8 mouse cellular contexts compared by ENCODE assay signal in the genomic region with DNA sequence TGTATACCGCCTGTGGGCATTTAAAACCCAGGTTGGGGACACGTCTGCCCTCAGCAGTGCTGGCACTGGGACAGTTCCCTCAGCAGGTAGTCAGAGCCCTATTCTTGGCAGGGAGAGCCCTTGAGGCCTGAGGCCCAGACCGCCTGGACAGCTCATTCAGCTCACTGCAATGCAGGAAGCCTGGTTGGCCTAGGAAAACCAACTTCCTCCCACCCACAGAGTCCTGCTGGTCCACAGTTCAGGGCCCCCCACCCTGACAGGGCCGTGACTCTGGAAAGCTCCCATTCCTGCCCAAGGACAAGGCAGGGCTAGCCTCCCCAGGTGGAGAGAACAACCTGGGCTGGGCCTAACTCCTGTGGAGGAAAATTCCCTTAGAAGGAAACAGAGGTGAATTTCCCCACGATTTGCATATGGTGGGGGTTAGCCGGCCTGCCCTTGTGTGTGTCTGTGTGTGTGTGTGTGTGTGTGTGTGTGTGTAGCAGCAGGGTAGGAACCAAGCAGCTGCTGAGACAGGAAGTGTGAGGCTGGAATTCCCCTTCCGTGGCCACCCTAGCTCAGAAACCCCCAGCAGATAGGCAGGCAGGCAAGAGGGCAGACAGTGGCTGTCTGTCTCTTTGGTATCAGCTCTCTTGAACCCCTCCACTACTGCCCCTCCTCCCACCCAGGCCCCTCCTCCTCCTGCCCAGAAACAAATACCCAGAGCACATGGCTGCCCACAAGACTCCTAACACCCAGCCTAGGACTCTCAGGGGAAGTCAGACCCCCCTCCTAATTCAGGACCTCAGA. TPM values are rescaled to one million over a fixed set of nuclear protein-coding genes. Genes with fewer than 3 reads are reported as not detected.
DNase-seq lines count a peak whose midpoint lies in the region; ATAC-seq and TF ChIP-seq lines count a peak whose summit lies in the region.

No protein-coding gene starts in this region.

- H3K79me2 ChIP-seq in myocyte (ENCODE audit: control insufficient read depth, insufficient read depth) = peaks cover 54% of the 10 kb centered on the region

- peak overlapping the region; percentile 99 for H3K4me2 ChIP-seq in myocyte (ENCODE audit: low read depth)

- TF ChIP-seq POLR2A in myocyte (IDR thresholded peaks at IDR 0.05; ENCODE audit: insufficient read length, low read depth) = peak; percentile 59

- H3ac ChIP-seq in myocyte (ENCODE audit: control insufficient read depth, insufficient read length) = peak overlapping the region; percentile 2

- peak; percentile 37 to 77 for DNase-seq in adrenal gland, adult (ENCODE audit: inconsistent age in 2 of 2, low spot score in 1 of 2)
- DNase-seq in adrenal gland, postnatal 4 days (ENCODE audit: low spot score in 2 of 2) = no peak
- peak; percentile 60 for DNase-seq in adrenal gland, postnatal 14 days
- peak; percentile 63 for DNase-seq in kidney, adult 9 months
- DNase-seq in urinary bladder, adult 2 months (ENCODE audit: low spot score) = no peak
- DNase-seq in right cerebral cortex, postnatal 36 days (ENCODE audit: low spot score in 2 of 2) = no peak

- ATAC-seq in erythroblast, adult 5-6 weeks (replicated peaks; ENCODE audit: low FRiP score, poor library complexity, severe bottlenecking) = no peak

- peak overlapping the region; percentile 91 for H3K4me3 ChIP-seq in myocyte

- H3K36me3 ChIP-seq in myocyte (ENCODE audit: control insufficient read depth, insufficient read depth) = peaks cover 7% of the 10 kb centered on the region

- no peaks in the 10 kb centered on the region for H3K27me3 ChIP-seq in myocyte (ENCODE audit: control insufficient read depth, insufficient read depth, insufficient read length)

TF ChIP-seq in myocyte, 11 proteins besides CTCF, POLR2A, EP300 and RAD21:
- peak; percentile 62 for TF ChIP-seq SRF (IDR thresholded peaks at IDR 0.05; ENCODE audit: control insufficient read depth, insufficient read length, low read depth)
- no peak for TF ChIP-seq USF1 (IDR thresholded peaks at IDR 0.05; ENCODE audit: low read depth)
- TF ChIP-seq POLR2AphosphoS2 (IDR thresholded peaks at IDR 0.05; ENCODE audit: insufficient read length, low read depth) = peak; percentile 77
- TF ChIP-seq TCF12 (IDR thresholded peaks at IDR 0.05; ENCODE audit: insufficient read depth, poor library complexity, severe bottlenecking) = peak; percentile 20
- peak in 2 of 3 experiments; percentile 86 for TF ChIP-seq MYOD1 (IDR thresholded peaks at IDR 0.05; ENCODE audit: control insufficient read depth in 1 of 3, insufficient read length in 2 of 3, low read depth in 2 of 3)
- TF ChIP-seq TCF3 (IDR thresholded peaks at IDR 0.05; ENCODE audit: insufficient read length, low read depth) = no peak
- peak; percentile 41 to 90 (median 80) for TF ChIP-seq MYOG (IDR thresholded peaks at IDR 0.05; ENCODE audit: control insufficient read depth in 1 of 3, insufficient read depth in 1 of 3, insufficient read length in 2 of 3, low read depth in 2 of 3)

RNA-seq across cellular contexts. Expression of a gene that starts 3.0 kb away (rescaled TPM):
- total RNA-seq in adrenal gland, postnatal 4 days (2021) = 1 to 10 TPM; 7.1 to 8.8 TPM
- total RNA-seq in adrenal gland, postnatal 14 days (2021) = 5.4 and 6.3 TPM in 2 replicates
- polyA plus RNA-seq in myocyte (2012; fragmentation: generic; extraction: Trizol) = 5.9 TPM
- 12.5 and 13.1 TPM in 2 replicates for polyA plus RNA-seq in urinary bladder, adult 2 months (2012; rRNA removed)
- 1.3 and 1.5 TPM in 2 replicates for total RNA-seq in erythroblast, adult 5-6 weeks (2015; ENCODE audit: low replicate concordance)
- total RNA-seq in erythroblast, adult 5-6 weeks (2017; ENCODE audit: low replicate concordance) = 1.2 TPM in 1 of 2 replicates, not detected in the other

RNA-seq across cellular contexts. Expression of a gene that starts 39.7 kb away (rescaled TPM):
- 10 to 100 TPM; 43.1 to 45.4 TPM for total RNA-seq in adrenal gland, postnatal 4 days (2021)
- 28.9 and 33.0 TPM in 2 replicates for total RNA-seq in adrenal gland, postnatal 14 days (2021)
- polyA plus RNA-seq in myocyte (2012; fragmentation: generic; extraction: Trizol) = 19.3 TPM
- 28.8 and 36.0 TPM in 2 replicates for polyA plus RNA-seq in urinary bladder, adult 2 months (2012; rRNA removed)
- 15.0 and 20.8 TPM in 2 replicates for total RNA-seq in erythroblast, adult 5-6 weeks (2015; ENCODE audit: low replicate concordance)
- total RNA-seq in erythroblast, adult 5-6 weeks (2017; ENCODE audit: low replicate concordance) = 20.4 and 34.7 TPM in 2 replicates

RNA-seq across cellular contexts. Expression of a gene that starts 58.1 kb away (rescaled TPM):
- total RNA-seq in adrenal gland, postnatal 4 days (2021) = 10 to 100 TPM; 21.2 to 22.2 TPM
- total RNA-seq in adrenal gland, postnatal 14 days (2021) = 17.1 and 17.8 TPM in 2 replicates
- 14.3 TPM for polyA plus RNA-seq in myocyte (2012; fragmentation: generic; extraction: Trizol)
- polyA plus RNA-seq in urinary bladder, adult 2 months (2012; rRNA removed) = 13.7 and 14.1 TPM in 2 replicates
- total RNA-seq in erythroblast, adult 5-6 weeks (2015; ENCODE audit: low replicate concordance) = 5.9 and 9.8 TPM in 2 replicates
- total RNA-seq in erythroblast, adult 5-6 weeks (2017; ENCODE audit: low replicate concordance) = 7.5 and 17.4 TPM in 2 replicates

RNA-seq across cellular contexts. Expression of a gene that starts 59.1 kb away (rescaled TPM):
- total RNA-seq in adrenal gland, postnatal 4 days (2021) = not detected
- not detected in 2 replicates for total RNA-seq in adrenal gland, postnatal 14 days (2021)
- polyA plus RNA-seq in myocyte (2012; fragmentation: generic; extraction: Trizol) = 0.14 TPM
- 0.03 and 0.10 TPM in 2 replicates for polyA plus RNA-seq in urinary bladder, adult 2 months (2012; rRNA removed)
- not detected in 2 replicates for total RNA-seq in erythroblast, adult 5-6 weeks (2015; ENCODE audit: low replicate concordance)
- total RNA-seq in erythroblast, adult 5-6 weeks (2017; ENCODE audit: low replicate concordance) = not detected in 2 replicates

Comparison
In these comparisons a context has a peak if more than half of its experiments do, and no peak if none do; other contexts are left out.
1. DNase-seq: peak in adrenal gland, adult (2 of 2), adrenal gland, postnatal 14 days (single experiment) and kidney, adult 9 months (single experiment); none in adrenal gland, postnatal 4 days (0 of 2), urinary bladder, adult 2 months (single experiment) and right cerebral cortex, postnatal 36 days (0 of 2).